Mouse (Mus musculus) ovary, adult 10 weeks (tissue): Measurements from ENCODE around the gene Ttyh1. TPM values are rescaled to one million over a fixed set of nuclear protein-coding genes. Genes with fewer than 3 reads are reported as not detected.

Experiments used
- polyA plus RNA-seq: library from polyadenylated mRNA; stranded (reverse); fragments of 350-450 nt; fragmentation: Illumina TruSeq; extraction: RNeasy Lipid Tissue Mini Kit (QIAGEN cat#74804); gene quantifications from one replicate; pipeline ENCODE4 v1.2.3, GENCODE M21; 2014

The Ttyh1 gene
- 2.5 TPM for polyA plus RNA-seq

DNA sequence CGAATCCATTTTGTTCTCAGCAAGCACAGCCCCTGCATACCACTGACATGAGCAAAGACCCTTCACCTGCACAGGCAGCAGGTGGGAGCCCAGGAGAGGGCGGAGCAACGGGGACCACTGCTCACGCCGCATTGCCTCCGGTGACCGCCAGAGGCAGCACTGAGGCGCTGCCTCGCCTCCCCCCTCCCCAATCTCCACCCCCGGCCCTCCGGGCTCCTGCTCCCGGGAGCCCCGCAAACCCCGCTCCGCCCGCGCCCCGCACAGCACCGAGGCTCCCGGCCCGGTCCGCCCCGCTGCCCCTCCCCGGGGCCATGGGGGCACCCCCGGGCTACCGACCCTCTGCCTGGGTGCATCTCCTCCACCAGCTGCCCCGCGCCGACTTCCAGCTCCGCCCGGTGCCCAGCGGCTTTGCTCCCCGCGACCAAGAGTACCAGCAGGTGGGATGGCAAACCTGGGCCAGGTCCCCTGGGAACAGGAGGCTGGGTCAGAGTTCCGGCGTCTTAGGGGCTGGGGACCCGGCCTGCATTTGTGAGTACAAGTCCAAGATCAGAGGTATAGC lies at the start of gene Ttyh1:
Gene Ttyh1, plus strand, starts transcription at position 65 of the 559 bp plus-strand sequence.

DNA sequence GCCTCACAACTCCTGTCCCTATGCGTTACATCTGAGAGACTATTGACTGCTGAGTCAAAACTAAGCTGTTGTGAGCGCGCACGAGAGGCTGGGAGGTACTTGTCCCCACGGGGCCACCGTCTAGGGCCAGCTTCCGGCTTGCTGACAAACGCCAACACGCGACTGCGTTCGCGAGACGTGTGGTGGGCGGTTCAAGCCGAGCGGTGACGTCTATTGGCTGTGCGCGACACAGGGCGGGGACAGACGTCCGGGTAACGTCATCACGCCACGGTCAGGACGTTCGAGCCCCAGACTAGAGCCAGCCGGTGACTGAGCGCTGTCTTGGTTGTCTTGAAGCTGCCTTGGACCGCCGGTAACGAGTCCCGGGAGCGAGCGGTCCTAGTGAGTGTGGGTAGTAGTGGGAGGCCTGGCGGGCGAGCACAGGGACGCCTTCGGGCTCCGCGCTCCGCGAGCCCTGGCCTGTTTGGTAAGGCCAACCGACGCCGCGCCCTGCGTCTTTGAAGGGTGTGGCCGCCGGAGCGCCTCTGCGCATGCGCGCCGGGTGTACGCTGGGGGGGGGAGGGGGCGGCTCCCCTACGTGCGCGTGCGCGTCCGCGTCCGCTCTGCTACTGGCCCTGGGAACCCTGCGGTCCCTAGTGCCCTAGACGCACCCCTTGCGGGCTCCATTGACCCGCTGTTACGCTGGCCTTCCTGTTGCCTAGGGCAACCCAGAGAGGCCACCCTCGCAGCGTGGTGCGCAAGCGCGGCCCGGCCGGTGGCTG lies 17.7 kb downstream of the Ttyh1 start, which contains the start of gene Leng8:
Gene Leng8, plus strand, starts transcription at position 269 of the 761 bp plus-strand sequence.

DNA sequence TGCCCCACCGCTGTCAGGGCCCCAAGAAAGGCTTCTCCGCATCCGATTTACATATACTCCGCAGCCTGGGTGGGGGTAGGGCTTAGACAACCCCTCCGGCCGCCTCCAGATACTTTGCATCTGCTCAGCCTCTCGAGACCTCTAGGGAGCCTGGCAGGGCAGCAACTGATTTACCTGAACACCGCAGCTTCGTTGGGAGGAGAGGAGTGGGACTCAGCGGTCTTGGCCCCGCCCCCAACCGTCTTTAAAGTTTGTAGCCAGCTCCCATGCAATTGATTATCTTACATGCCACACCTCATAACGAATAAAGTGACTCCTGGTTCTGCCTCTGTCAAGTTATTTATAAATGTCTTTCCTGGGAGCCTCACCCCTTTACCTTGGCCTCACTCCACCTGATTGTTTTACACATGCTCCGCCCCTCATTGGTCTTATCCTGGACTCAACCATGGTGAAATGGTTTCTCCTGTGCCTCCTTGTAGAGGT lies 30.9 kb downstream of the Ttyh1 start, which contains the start of gene Leng9:
Gene Leng9, minus strand, starts transcription at position 316 of the 483 bp plus-strand sequence.

DNA sequence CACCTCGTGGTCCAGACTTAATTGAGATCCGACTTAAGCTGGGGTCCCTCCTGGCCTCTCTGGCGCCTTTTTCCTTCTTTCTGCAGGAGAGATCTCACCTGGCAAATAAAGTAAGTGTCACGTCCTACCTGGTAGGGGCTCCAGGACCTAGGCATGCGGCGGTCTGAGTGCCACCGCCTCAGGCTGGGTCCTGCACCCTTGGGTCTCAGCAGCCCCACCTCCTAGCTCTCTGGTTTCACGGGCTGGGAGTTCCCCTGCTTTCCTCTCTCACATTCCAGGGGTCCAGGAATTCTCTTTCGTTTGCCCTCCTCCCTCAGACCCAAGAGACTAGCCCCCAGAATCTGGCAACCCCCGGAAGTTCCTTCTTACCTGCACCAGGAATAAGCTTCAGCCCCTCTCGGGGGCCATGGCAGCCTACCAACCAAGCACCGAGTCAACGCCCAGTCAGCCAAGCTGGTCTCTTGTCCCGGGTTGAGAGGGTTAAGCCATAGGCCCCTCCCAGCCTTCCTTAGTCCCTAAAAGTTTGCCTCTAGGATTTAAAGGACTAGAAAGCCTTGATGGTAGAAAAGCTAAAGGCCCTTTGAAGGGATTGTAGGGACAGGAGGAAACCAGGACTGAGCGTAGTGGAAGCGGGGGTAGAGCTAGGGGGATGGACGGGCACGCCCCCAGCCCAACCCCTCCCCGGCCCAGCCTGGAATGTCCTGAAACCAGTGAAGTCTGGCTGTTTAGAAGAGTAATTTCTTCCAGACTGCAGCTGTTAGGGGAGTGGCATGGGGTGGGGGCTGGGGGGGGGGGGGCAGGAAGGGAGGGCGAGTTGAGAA lies 45.1 kb downstream of the Ttyh1 start, which contains the start of gene Cdc42ep5:
Gene Cdc42ep5, minus strand, starts transcription at position 771 of the 821 bp plus-strand sequence.

Other genes starting within 250 kb of the Ttyh1 start
- 0.23 TPM for gene Gm14548, start 221.3 kb upstream of the Ttyh1 start, polyA plus RNA-seq
- gene Lilra6, start 203.9 kb upstream of the Ttyh1 start, polyA plus RNA-seq = not detected
- 9.1 TPM for gene Lair1, start 56.2 kb upstream of the Ttyh1 start, polyA plus RNA-seq
- 13.9 TPM for gene Leng8, start 17.6 kb downstream of the Ttyh1 start, polyA plus RNA-seq
- gene Leng9, start 31.0 kb downstream of the Ttyh1 start, polyA plus RNA-seq = 0.48 TPM
- 0.97 TPM for gene Cdc42ep5, start 45.5 kb downstream of the Ttyh1 start, polyA plus RNA-seq
- 2.7 TPM for gene Lilra5, start 118.3 kb downstream of the Ttyh1 start, polyA plus RNA-seq
- gene Ncr1, start 218.3 kb downstream of the Ttyh1 start, polyA plus RNA-seq = 1.7 TPM